Mouse (Mus musculus): ENCODE results near the gene Olfr1418.
"Not testable (repeated sequence)": the region's sequence is repeated elsewhere in the genome, so short reads cannot be mapped to it uniquely, and the experiment has no call there.

The Olfr1418 gene

DNA sequence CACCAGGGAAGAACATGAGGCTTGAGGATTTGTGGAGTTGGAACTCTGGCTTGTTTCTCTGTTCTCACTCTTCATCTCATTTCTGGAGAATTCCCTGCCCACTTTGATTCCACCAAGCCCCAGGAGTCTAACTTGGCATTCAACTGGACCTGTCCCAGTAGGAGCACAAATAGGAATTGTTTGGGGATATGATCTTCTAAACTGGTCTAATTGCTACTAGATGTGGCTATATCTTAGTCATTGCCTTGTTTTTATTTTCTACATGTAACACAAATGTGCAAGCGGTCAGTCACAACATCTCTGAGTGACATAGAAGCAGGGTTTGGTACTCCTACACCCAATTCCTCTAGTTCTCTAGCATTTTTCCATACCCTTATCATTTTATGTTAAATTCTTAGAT lies at the start of gene Olfr1418:
Olfr1418 (minus strand) TSS at position 101 of the 400 bp plus-strand sequence.
- no peak for DNase-seq (ENCODE audit: low read depth, low spot score)

DNA sequence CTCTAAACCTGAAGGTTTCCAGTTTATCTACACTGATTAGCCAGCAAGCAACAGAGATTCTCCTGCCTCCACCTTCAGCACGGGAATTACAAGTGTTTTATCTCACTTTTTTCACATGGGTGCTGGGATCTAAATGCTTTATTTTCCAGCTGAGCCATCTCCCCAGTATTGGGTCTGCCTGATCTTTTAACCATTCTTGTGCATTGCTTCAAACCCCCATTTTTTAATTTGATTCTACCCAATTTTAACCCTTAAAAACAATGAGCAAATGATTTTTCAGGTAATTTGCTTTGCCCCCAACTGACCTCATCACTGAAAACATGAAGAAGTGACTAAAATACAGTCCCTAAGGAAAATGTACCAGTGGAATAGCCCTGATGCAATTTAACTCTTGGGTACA lies 25.4 kb upstream of the Olfr1418 start, which contains the start of gene Olfr1420:
Olfr1420 (plus strand) TSS at position 301 of the 400 bp plus-strand sequence.
- DNase-seq (ENCODE audit: low read depth, low spot score), result no peak

DNA sequence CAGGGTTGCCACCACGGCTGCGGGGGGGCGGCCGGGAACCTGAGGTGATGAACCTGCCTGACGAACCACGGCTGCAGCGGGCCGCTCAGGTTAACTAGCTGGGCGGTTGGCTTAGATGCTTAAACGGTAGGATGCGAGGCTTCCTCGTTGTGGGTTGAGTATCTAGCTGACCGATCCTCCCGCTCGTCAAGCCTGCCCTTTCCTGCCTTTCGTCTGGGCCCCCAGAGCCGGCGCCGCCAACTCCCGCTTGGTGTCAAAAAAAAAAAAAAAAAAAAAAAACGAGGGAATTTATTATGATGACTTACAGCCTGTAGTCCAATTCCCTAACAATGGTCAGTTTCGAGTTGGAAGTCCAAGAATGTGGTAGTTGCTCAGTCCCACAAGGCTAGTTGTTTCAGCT lies 17.5 kb upstream of the Olfr1418 start:
- DNase-seq (ENCODE audit: low read depth, low spot score), result not testable (repeated sequence)

DNA sequence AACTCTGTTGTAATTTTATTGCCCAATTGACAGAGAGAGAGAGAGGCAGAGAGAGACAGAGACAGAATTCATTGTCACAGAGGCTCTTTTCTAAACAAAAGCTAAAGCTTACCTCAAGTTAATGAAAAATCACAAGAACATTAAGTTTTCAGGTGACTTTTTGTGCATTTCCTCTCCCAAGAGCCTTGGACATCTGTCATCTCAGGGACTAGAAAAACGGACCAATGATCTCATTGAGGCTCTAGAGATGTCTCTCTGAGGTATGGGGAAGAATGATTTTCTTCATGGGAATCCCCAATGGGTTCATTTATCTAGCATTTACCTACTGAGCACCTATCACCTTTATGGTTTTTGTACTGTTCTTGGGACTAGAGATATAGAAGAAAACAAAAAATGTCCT lies 14.1 kb upstream of the Olfr1418 start, which contains the start of gene Olfr1419:
Olfr1419 (minus strand) TSS at position 101 of the 400 bp plus-strand sequence.
- no peak for DNase-seq (ENCODE audit: low read depth, low spot score)

DNA sequence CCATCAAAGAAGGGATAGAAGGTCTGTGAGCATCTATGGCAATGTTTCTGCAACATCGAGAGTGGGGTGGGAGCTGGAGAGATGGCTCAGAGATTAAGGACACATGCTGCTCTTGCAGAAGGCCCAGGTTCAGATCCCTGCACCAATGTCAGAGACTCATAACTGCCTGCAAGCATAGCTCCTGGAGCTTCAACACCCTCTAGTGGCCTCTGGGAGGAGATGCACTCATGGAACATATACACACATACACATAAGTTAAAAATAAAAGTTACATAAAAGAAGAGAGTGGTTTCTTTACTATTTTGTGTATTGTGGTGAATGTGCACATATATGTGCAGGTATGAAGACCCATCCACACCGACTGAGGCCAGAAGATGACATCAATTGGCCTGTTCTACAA lies 7.0 kb upstream of the Olfr1418 start:
- DNase-seq (ENCODE audit: low read depth, low spot score), result no peak

DNA sequence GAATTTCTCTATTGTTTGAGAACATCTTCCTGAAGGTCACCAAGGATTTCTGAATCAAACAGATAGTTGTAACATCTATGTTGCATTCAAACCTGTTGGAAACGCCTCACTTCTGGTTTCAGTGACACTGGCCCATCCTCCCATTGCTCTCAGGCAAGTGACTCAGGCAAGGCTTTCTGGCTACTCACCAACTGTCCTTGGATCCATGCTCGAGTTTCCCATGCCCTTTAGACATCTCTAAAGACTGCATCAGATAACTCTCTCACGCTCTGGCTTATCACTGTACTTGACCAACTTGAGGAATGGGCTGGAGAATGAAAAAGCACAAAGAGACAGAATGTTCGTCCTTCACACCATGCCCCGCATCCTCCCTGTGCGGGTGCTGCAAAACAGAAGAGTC lies 4.4 kb downstream of the Olfr1418 start:
- no peak for DNase-seq (ENCODE audit: low read depth, low spot score)

DNA sequence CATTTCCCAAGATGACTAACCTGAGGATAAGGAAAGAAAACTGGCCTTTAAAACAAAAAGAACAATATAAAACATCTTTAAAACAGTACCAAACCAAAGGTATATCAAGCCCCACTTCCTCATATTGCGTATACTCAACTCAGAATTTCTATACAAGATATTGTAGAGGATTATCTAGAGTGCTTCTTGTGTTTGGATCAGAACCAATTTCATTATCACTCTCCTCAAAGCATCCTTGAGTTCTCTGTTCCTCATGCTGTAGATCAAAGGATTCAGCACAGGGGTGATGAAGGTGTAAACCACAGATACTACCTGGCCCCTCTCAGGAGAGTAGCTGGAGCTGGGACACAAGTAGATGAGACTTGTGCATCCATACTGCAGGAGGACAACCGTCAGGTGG lies 6.0 kb downstream of the Olfr1418 start:
- DNase-seq (ENCODE audit: low read depth, low spot score), result no peak

DNA sequence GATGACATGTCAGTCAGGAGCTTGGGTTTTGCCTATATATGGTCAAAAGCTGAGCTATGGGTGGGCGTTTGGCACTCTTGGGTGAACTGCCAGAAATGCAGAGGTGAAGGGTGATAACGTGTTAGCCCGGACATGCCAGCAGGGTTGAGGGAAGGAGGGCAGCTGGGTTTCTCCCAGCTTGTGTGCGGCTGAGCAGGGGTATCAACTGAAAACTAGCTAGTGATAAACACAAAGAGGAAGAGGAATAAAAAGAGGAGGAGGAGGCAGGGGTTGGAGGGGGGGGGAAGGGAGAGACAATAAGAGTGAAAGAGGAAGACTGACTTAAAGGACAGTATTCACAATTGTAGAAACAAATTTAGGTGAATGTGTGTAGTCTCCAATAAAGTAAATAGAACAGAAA lies 8.2 kb downstream of the Olfr1418 start:
- DNase-seq (ENCODE audit: low read depth, low spot score), result no peak

DNA sequence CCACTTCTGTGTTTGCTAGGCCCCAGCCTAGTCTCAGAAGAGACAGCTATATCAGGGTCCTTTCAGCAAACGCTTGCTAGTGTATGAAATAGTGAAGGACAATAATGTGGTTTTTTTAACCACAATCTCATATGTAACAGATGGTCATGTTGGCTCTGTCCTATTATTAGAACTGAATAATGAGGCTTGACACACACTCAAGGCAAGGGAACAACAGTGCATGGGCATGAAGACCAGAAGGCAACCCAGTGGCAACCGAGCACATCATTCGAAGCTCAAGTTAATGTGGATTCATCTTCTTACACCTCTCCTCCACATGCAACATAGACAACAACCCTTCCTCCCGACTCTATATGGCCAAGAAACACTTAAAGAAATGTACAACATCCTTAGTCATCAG lies 14.5 kb downstream of the Olfr1418 start:
- DNase-seq (ENCODE audit: low read depth, low spot score), result no peak

DNA sequence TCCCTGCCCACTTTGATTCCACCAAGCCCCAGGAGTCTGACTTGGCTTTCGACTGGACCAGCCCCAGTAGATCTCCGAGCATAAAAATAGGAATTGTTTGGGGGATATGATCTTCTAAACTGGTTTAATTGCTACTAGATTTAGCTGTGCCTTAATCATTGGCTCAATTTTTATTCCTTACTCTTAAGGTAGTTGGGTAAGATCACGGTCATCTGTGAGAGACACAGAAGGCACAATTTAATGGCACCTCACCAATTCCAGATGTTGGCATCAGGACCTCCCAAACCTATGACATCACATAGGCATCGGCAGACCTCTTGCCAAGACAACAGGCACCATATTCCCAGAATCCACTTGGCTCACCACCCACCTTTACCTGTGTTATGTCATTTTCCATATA lies 21.7 kb downstream of the Olfr1418 start, which contains the start of gene Olfr1417:
Olfr1417 (minus strand) TSS at position 101 of the 400 bp plus-strand sequence.
- DNase-seq (ENCODE audit: low read depth, low spot score), result no peak

DNA sequence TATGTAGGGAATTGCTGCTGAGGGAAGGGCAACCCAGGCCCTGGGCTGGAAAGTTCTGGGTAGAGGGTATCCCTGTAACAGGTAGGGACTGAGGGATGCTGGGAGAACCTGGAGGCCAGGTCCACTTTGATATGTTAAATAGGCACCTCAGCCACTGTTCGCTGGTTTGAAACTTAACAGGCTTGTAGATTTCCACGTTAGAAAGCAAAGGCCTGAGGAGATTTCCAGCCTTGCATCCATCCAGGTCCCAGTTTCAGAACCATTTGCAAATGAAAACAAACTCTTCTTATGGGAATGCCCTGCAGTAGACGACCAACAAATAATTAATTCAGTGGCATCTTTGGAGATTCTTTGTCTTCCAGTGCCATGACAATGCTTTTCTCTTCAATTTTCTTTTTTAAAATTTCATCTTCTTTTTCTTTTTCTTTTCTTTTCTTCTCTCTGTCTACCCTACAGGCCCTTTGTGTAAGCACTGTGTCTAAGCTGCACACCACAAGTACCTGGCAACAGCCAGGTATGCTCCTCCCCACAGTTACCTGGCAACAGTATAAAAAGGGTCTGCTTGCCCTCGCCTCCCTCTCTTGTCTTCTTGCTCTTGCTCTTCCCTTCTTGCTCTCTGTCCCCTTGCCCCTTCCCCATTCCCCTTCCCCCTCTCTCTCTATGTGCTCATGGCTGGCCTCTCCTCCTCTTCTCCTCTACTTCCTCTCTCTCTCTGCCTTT lies 37.4 kb downstream of the Olfr1418 start:
- DNase-seq (ENCODE audit: low read depth, low spot score), result no peak

DNA sequence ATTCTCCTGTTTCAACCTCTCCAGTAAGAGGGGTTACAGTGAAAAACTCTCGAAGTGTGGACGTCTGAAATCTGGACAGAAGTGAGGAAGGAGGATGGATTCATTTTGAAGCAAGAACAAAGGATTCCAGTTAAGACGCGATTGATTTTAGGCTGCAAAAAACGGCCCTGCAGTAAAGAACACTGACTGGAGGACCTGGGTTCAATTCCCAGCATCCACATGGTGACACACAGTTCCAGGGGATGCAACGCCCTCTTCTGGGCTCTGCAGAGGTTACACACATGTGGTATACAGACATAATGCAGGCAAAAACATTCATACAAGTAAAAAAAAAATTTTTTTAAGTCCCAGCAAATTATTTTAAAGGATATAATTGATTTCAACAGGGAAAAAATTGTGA lies 40.7 kb downstream of the Olfr1418 start:
- no peak for DNase-seq (ENCODE audit: low read depth, low spot score)

DNA sequence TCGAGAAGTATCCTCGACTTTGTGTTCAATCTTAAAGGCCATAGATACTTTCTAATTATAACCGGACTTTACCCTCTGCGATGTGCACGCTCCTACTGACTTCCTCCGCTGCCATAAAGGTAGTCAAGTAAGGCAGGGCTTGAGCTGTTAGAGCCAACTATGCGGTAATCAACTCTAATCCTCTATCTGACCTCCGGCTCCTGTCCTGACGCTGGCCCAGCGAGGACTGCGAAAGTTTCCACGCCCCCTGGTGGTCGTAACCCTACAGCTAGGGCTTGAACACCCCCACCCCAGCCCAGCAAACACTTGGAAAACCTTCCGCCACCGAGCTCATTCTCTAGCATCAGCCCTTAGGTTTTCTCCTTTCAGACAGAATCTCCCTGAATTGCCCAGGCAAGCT lies 41.1 kb downstream of the Olfr1418 start:
- no peak for DNase-seq (ENCODE audit: low read depth, low spot score)

DNA sequence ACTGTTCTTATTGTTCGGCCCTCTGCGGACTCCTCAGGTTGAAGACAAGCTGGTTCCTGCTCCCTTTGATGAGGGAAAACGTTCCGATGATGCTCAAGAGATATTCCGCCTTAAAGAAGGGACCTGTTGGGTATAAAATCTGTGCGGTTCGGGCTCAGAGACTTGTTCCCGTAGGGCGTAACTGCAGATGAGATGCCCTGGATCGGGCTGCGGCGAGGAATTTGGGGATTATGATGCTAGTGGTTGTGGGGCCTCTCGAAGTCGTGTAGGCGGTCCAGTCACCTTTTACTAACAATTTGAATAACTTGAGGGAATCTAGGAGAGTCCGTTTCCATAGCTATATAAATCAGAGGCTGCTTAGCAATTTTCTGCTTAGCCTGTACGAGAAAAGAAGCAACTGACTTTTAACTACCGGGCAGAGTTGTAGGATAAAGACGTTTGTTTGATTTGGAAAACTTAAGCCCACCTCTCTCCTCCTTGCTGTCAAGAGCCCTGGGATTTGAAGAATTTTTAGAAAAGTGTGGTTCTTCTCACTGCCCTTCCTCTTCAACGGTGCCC lies 41.6 kb downstream of the Olfr1418 start, which contains the start of gene Stx3:
Stx3 (minus strand) TSS at position 261 of the 558 bp plus-strand sequence.
- no peak for DNase-seq (ENCODE audit: low read depth, low spot score)

DNA sequence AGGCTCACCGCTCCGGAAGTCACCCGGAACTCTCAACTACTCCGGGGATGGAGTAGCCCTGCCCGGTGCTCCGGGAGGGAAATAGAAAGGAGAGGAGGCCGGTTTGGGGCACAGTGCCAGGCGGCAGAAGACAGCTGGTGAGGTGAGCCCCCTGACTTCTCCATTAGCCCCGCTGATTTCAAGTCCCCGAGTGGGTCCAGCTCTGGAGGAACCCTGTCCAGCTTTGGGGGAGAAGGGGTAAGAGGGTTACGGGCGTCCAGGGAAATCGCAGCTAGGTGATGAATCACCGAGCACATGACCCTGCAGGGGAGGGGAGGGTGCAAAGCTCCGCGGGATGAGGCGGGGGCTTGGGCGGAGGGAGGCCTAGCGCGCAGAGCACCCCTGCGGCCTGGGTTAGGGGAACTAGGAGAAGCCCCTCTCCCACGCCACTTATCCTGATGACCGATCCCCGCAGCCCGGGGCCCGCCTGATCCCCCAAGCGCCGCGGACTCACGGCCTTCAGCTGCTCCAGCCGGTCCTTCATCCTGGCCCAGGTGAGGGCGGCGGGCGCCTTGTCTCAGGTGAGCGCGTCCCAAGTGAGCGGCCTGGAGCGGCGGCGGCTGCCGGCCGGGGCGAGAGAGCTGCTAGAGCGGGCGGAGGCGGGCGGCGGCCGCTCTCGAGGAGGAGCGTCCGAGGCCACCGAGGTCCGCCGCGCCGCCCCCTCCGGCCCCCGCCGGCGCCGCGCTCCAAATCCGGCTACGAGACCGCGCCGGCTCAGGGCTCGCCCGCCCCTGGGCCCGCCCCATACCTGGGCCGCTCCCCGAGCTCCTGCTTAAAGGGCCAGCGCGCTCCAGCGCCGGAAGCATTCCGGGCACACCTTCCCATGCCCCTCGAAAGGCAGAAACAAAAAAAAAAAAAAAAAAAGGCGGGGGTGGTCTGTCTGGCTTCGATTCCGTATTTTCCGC lies 42.4 kb downstream of the Olfr1418 start:
- no peak for DNase-seq (ENCODE audit: low read depth, low spot score)

DNA sequence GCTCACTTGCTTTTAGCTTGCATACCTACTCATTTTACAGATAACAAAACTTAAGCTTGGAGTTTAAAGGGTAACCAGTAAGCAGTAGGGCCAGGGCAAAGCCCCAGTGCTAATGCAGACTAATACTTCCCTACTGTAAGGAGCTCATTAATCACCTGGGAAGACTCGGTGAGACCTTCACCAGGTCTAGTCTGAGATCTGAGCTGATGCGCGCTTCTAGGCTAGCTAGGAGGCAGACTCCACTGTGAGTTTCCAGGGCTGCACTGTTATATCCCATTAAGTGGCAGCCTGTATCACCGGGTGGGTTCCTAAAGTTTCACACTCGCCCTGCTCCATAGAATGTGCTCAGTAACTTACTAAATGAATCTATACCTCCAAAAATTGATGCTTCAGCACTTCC lies 43.3 kb downstream of the Olfr1418 start:
- DNase-seq (ENCODE audit: low read depth, low spot score), result no peak

DNA sequence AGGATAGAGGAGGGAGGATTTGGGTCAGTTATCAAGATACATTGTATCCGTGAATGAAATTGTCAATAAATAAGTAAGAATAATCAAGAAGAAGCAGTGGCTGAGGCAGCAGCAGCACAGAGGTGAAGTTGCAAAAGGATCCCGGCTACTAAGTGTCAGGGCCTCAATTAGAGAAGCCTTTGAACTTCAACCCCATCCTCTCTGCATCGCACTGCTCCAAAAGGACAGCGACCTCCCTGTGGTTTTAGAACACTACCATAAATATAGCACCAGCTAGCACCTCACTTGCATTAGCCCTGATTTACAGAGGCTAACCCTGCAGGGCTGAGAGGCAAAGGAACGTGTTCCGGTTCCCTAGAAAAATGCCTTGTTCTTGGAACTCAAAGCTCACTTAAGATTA lies 44.2 kb downstream of the Olfr1418 start:
- no peak for DNase-seq (ENCODE audit: low read depth, low spot score)

DNA sequence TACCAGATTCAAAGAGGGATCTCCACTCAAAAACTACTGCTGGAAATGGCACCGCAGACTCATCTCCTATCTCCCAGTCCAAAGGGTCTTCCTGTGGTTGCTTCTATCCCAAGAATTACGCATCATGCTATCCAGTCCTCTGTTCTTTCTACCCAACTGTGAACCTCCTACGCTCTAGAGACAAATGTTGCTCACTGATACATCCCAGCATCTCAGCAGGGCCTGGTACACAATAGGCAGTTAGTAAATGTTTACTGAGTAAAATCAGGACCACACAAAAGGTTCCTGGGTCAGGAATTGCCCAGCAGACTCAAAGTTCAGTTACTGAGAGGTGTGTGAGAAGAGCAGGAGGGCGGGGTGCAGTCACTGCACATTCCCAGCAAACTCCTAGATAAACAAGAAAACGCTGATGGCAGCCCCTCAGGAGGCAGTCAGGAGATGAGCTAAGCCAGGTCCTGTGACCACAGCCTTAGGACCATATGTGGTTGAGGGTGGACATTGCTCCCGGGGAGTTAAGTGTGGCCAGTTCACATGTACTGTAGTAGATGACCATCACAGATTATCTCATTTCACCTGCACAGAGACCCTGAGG lies 46.0 kb downstream of the Olfr1418 start:
- DNase-seq (ENCODE audit: low read depth, low spot score), result no peak

DNA sequence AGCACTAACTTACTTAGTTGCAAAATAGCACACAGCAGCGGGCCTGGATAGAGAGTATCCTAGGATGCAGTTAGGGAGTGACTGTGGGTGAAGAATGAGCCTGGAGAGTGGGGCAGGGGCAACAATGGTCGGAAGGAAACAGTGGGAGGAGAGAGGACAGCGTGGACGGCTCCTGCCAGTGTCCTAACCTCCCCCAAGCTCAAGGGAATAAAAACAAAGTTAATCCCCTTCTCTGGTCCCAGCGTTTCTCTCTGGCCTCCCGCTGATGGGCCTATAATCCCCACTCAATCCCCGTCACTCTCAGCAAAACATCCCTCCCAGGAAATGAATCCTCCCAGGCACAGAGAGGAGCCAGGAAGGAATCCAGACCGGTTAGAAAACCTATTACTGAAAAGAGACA lies 47.2 kb downstream of the Olfr1418 start:
- no peak for DNase-seq (ENCODE audit: low read depth, low spot score)

DNA sequence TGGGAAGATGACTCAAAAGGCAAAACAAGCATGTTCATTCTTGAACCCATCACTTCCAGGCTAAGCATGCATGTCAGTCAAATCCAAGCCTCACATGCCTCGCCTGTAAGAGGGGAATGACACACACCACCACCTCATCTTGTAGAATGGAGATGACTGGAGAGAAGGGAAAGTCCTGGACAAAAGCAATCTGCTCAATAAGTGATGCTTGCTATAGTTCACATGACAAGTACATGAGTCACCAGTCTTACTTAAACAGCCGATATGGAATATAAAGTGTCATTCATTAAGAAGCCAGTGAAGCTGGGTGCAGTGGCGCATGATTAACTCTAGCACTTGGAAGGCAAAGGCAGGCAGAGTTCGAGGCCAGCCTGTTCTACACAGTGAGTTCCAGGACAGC lies 47.7 kb downstream of the Olfr1418 start:
- no peak for DNase-seq (ENCODE audit: low read depth, low spot score)

DNA sequence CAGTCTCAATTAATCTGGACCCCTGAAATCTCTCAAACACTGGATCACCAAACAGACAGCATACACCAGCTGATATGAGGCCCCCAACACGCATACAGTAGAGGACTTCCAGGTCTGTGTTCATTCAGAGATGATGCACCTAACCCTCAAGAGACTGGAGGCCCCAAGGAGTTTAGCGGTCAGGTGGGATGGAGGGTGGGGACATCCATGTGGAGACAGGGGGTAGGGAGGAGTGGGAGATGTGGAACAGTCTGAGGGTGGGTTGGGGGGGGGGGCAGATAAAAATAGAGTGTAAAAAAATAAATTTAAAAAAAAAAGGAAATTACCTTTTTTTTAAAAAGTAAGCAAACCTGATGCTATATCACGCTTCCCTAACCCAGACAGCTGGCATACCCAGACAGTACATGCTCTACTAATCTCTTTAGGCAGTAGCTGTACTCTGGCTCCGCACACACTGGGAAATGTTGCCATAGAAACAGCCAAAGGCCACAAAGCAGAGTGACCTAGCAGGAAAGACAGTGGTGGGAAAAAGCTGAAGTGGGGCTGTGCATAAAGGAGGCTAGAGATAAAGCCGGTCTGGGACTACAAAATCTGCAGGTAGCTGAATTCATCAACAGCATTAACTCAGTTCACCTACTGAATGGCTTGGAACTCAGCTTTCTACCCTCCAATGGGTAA lies 49.0 kb downstream of the Olfr1418 start:
- no peak for DNase-seq (ENCODE audit: low read depth, low spot score)
